Mouse (Mus musculus): ENCODE results near the gene Ubp1.

Ubp1 gene

GRCm38 (mm10) chr9:114019012-114019762, 88.5 kb downstream of the Ubp1 start:
- DNase-seq: no peak

DNA sequence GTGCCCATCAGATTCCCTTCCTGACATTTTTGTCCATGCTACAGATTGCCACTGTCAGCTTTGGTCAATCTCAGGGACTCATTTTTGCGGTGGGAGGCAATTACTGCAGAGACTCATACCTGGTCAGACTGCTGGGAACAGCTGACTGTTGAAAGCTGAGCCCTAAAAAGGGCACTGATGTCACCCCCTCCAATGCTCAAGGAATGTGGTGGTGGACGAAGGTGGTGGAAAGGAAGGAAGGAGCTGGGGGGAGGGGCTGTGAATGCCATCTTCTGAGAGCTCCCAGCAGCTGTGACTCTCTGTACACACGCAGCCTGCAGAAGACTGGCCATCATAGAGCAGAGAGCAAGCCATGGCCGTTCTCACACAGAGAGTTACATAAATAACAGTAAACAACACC, 91.4 kb downstream of the Ubp1 start:
- DNase-seq: no peak

- DNase-seq: no peak
These were observed 94.4 kb downstream of the Ubp1 start for GRCm38 (mm10) chr9:114025182-114025581.

GRCm38 (mm10) chr9:114025846-114026245, 95.1 kb downstream of the Ubp1 start:
- no peak for DNase-seq

- peak; percentile 90 for DNase-seq
These were observed 95.7 kb downstream of the Ubp1 start for GRCm38 (mm10) chr9:114026261-114026934.

All from cerebellum, adult 11-12 months (tissue).